Mouse (Mus musculus) skeletal muscle tissue, postnatal 0 days (tissue): ENCODE results near the gene Olfr412. TPM values are rescaled to one million over a fixed set of nuclear protein-coding genes. Genes with fewer than 3 reads are reported as not detected.

Experiments used
- polyA plus RNA-seq: library from polyadenylated mRNA; unstranded; fragments of >200 nt; fragmentation: Nextera tagmentation; extraction: Ambion mirVana; gene quantifications from 2 replicates; pipeline ENCODE4 v1.2.1, GENCODE M21; 2015

Gene Olfr412
- polyA plus RNA-seq = not detected in 2 replicates

DNA sequence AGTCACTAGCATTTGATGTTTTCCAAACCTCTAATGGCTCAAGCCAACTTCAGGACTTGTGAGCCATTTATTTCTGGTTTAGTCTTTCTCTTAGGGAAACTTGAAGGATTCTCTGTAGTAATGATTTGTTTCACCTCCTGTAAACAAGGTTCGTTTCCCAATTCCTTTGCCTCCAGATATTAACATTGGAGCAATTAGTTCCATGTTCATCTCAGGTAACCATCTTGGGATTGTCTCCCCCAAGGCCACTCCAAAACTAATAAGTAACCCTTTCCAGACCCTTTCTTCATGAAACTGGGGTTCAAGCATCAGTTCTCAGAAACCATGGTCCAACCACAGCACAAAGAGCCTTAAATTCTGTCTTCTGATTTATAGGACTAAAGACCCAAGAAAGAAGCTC is at the start of gene Olfr412:
TSS of gene Olfr412 (plus strand) at position 301 of the 400 bp plus-strand sequence.

GRCm38 (mm10) chr11:74337931-74338330 is 23.9 kb upstream of the Olfr412 start, which contains the start of gene Olfr410:
Gene Olfr410, minus strand, starts transcription at chr11:74338031.

DNA sequence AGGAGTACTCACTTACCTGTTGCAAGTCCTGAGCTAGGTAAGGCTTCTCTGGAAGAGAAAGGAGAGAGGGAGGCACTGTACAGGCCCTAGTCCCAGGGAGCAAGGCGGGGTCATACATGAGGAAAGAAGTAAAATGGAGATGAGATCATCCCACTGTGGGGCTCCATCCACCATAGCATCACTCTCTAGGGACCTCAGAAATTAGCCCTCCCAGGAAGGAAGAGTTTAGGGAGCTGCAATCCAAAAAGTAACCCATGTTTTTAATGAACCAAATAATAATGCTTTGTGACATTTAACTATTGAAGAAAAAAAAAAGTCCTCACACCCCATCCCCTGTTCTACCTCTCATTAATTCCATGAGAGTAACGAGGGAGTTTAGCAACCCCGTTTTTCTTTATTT is 9.3 kb upstream of the Olfr412 start, which contains the start of gene Olfr411:
TSS of gene Olfr411 (minus strand) at position 101 of the 400 bp plus-strand sequence.

Other genes starting within 250 kb of the Olfr412 start
- gene Olfr401, start 248.4 kb upstream of the Olfr412 start, polyA plus RNA-seq = not detected in 2 replicates
- gene Olfr402, start 208.5 kb upstream of the Olfr412 start, polyA plus RNA-seq = not detected in 2 replicates
- gene Olfr403, start 175.8 kb upstream of the Olfr412 start, polyA plus RNA-seq = not detected in 2 replicates
- gene Olfr43, start 150.7 kb upstream of the Olfr412 start, polyA plus RNA-seq = not detected in 2 replicates
- gene Olfr406, start 102.3 kb upstream of the Olfr412 start, polyA plus RNA-seq = not detected in 2 replicates
- gene Olfr59, start 78.3 kb upstream of the Olfr412 start, polyA plus RNA-seq = not detected in 2 replicates
- gene Olfr410, start 24.0 kb upstream of the Olfr412 start, polyA plus RNA-seq = not detected in 2 replicates
- gene Olfr411, start 9.4 kb upstream of the Olfr412 start, polyA plus RNA-seq = not detected in 2 replicates
- gene Rap1gap2, start 248.8 kb downstream of the Olfr412 start, polyA plus RNA-seq = 5.1 and 5.3 TPM in 2 replicates